16 mouse cellular contexts compared by ENCODE assay signal in genomic region chr1:184817768-184818167, GRCm38 (mm10). TPM values are rescaled to one million over a fixed set of nuclear protein-coding genes. Genes with fewer than 3 reads are reported as not detected.
DNase-seq lines count a peak whose midpoint lies in the region; ATAC-seq and TF ChIP-seq lines count a peak whose summit lies in the region.
"Had no signal": no experiment of that assay in that cellular context is flagged by ENCODE, and none has a peak within 500 bp of the region (broad histone marks: within the 10 kb centered on the region; RNA-seq: fewer than 3 reads in every experiment).

No protein-coding gene starts in this region.

- WGBS in kidney, embryonic 16.5 days: 81% methylated on average over 6 of the region's 6 CpGs

- TF ChIP-seq POLR2A in CH12.LX (IDR thresholded peaks at IDR 0.05; ENCODE audit: low read depth, low read length): no peak

- no peaks in the 10 kb centered on the region for H3K9me3 ChIP-seq in CH12.LX (replicated peaks; ENCODE audit: low read length)
- H3K9me3 ChIP-seq in kidney, embryonic 16.5 days (ENCODE audit: low read length): no peaks in the 10 kb centered on the region
- H3K9me3 ChIP-seq: hindbrain, embryonic 15.5 days; limb, embryonic 13.5 days; midbrain, embryonic 15.5 days had no signal

- no peak overlapping the region for H3K9ac ChIP-seq in CH12.LX (ENCODE audit: insufficient read depth, low read depth)
- H3K9ac ChIP-seq in kidney, embryonic 16.5 days (replicated peaks; ENCODE audit: low read length): no peak overlapping the region
- H3K9ac ChIP-seq: hindbrain, embryonic 15.5 days; limb, embryonic 13.5 days; midbrain, embryonic 15.5 days had no signal

- H3K27ac ChIP-seq in left cerebral cortex, adult 2 months: no peak overlapping the region
- no peak overlapping the region for H3K27ac ChIP-seq in CH12.LX (ENCODE audit: insufficient read depth, low read depth)
- H3K27ac ChIP-seq in kidney, embryonic 16.5 days (ENCODE audit: low read length): no peak overlapping the region
- H3K27ac ChIP-seq: hindbrain, embryonic 15.5 days; limb, embryonic 13.5 days; midbrain, embryonic 15.5 days had no signal

- peaks cover 0 to 7% of the 10 kb centered on the region in 2 experiments; a peak in 1 of 4 replicates for H3K4me1 ChIP-seq in CH12.LX (ENCODE audit: control insufficient read depth in 1 of 2, insufficient read depth in 2 of 2)
- H3K4me1 ChIP-seq in kidney, embryonic 16.5 days (ENCODE audit: insufficient read depth, low read length): no peaks in the 10 kb centered on the region
- H3K4me1 ChIP-seq: hindbrain, embryonic 15.5 days had no signal

- intact Hi-C loops in left cerebral cortex, adult 2 months (cut with DNase I): no loop called here

- POLR2A ChIA-PET in Patski (lab: Charles Lee): no interaction called here

- H3K27me3 ChIP-seq in CH12.LX (replicated peaks): no peaks in the 10 kb centered on the region
- H3K27me3 ChIP-seq in Patski: no peaks in the 10 kb centered on the region
- no peaks in the 10 kb centered on the region for H3K27me3 ChIP-seq in kidney, embryonic 16.5 days (ENCODE audit: insufficient read depth, low read length)
- H3K27me3 ChIP-seq: hindbrain, embryonic 15.5 days; limb, embryonic 13.5 days; midbrain, embryonic 15.5 days had no signal

- DNase-seq in left cerebral cortex, adult 2 months (ENCODE audit: extremely low spot score in 1 of 2, low spot score in 2 of 2): no peak
- DNase-seq in left cerebral cortex, adult 9 months (ENCODE audit: low spot score in 2 of 2): no peak
- DNase-seq in CH12.LX (ENCODE audit: extremely low read depth) (no peak), Patski (ENCODE audit: low read depth, low spot score) (no peak)
- peak; percentile 31 for DNase-seq in naive thymus-derived CD4-positive, alpha-beta T cell, adult 2 months (ENCODE audit: low read depth)
- no peak for DNase-seq in adrenal gland, postnatal 10 days
- DNase-seq: adrenal gland, postnatal 14 days; kidney, postnatal 10 days; layer of hippocampus, postnatal 36 days; lung, postnatal 36 days; thymus, adult 2 months had no signal

- peaks cover 28 to 74% of the 10 kb centered on the region in 2 experiments for H3K36me3 ChIP-seq in CH12.LX (replicated peaks in 1 of 2; ENCODE audit: control insufficient read depth in 1 of 2, insufficient read depth in 1 of 2, low read length in 1 of 2)
- peaks cover 48% of the 10 kb centered on the region for H3K36me3 ChIP-seq in kidney, embryonic 16.5 days (ENCODE audit: insufficient read depth, low read length)

- H3K4me3 ChIP-seq in left cerebral cortex, adult 2 months: no peak overlapping the region
- no peak overlapping the region for H3K4me3 ChIP-seq in CH12.LX (replicated peaks in 1 of 3; ENCODE audit: low read depth in 2 of 3, low read length in 2 of 3, poor library complexity in 1 of 3)
- no peak overlapping the region for H3K4me3 ChIP-seq in kidney, embryonic 16.5 days (ENCODE audit: low read length)
- H3K4me3 ChIP-seq: hindbrain, embryonic 15.5 days; limb, embryonic 13.5 days; midbrain, embryonic 15.5 days had no signal

- peak; percentile 31 for TF ChIP-seq CTCF in left cerebral cortex, adult 2 months (IDR thresholded peaks at IDR 0.05)
- TF ChIP-seq CTCF in CH12.LX (conservative IDR thresholded peaks at IDR 0.05 in 1 of 2, IDR thresholded peaks at IDR 0.05 in 1 of 2; ENCODE audit: low read depth in 2 of 2, low read length in 2 of 2) (peak; percentile 22 to 44; a peak in 3 of 4 replicates), Patski (IDR thresholded peaks at IDR 0.05) (peak; percentile 57)

- TF ChIP-seq RAD21 in CH12.LX (IDR thresholded peaks at IDR 0.05; ENCODE audit: low read depth, low read length): no peak

- dilution Hi-C loops in CH12.LX (cut with MboI; ENCODE audit: extremely low pct_ligation_motif_present, extremely low pct_unique_long_range_greater_than_20kb, low sequenced_read_pairs): no loop called here

- H3K79me2 ChIP-seq in CH12.LX (replicated peaks; ENCODE audit: control insufficient read depth, extremely low read depth, insufficient read depth, poor library complexity, severe bottlenecking): no peaks in the 10 kb centered on the region

- CTCF ChIA-PET in Patski (lab: Charles Lee): interaction anchor here (1.9 kb wide), 1 partner anchor 14 kb away, joined by 5 read pairs; no protein-coding TSS in a partner anchor

- no peak for ATAC-seq in Patski
- no peak for ATAC-seq in kidney, embryonic 16.5 days (ENCODE audit: low FRiP score, low TSS enrichment)
- ATAC-seq: midbrain, embryonic 15.5 days had no signal

- no peak for TF ChIP-seq EP300 in CH12.LX (IDR thresholded peaks at IDR 0.05; ENCODE audit: low read length)

- in situ Hi-C loops in CH12.LX (cut with MboI; ENCODE audit: low pct_ligation_motif_present, low pct_unique_long_range_greater_than_20kb, low sequenced_read_pairs): no loop called here
- in situ Hi-C loops in Patski (cut with MboI; ENCODE audit: low pct_unique_long_range_greater_than_20kb): no loop called here

- H3K4me2 ChIP-seq in CH12.LX (ENCODE audit: insufficient read depth, low read depth, poor library complexity, severe bottlenecking): no peak overlapping the region
- H3K4me2 ChIP-seq in kidney, embryonic 16.5 days (replicated peaks; ENCODE audit: low read depth, low read length): no peak overlapping the region
- H3K4me2 ChIP-seq: hindbrain, embryonic 15.5 days; limb, embryonic 13.5 days; midbrain, embryonic 15.5 days had no signal

TF ChIP-seq in CH12.LX, 34 proteins besides CTCF, POLR2A, EP300 and RAD21:
- TF ChIP-seq MEF2A (IDR thresholded peaks at IDR 0.05; ENCODE audit: borderline replicate concordance, low read depth, low read length) (no peak), SMC3 (IDR thresholded peaks at IDR 0.05; ENCODE audit: low read depth, low read length) (no peak), NELFE (IDR thresholded peaks at IDR 0.05; ENCODE audit: low read depth, low read length) (no peak), ELF1 (IDR thresholded peaks at IDR 0.05; ENCODE audit: low read depth, low read length) (no peak), IRF4 (IDR thresholded peaks at IDR 0.05; ENCODE audit: low read depth, low read length) (no peak), BHLHE40 (IDR thresholded peaks at IDR 0.05; ENCODE audit: low read depth, low read length) (no peak), MXI1 (IDR thresholded peaks at IDR 0.05; ENCODE audit: low read depth, low read length) (no peak), TCF12 (IDR thresholded peaks at IDR 0.05; ENCODE audit: low read depth, low read length) (no peak), CHD1 (IDR thresholded peaks at IDR 0.05; ENCODE audit: low read depth, low read length) (no peak), SIN3A (IDR thresholded peaks at IDR 0.05; ENCODE audit: low read length) (no peak), MAX (IDR thresholded peaks at IDR 0.05; ENCODE audit: low read length) (no peak), MAZ (IDR thresholded peaks at IDR 0.05; ENCODE audit: low read depth, low read length) (no peak), PAX5 (IDR thresholded peaks at IDR 0.05; ENCODE audit: low read length) (no peak), USF1 (IDR thresholded peaks at IDR 0.05; ENCODE audit: low read depth, low read length) (no peak), TBP (conservative IDR thresholded peaks at IDR 0.05; ENCODE audit: low read depth, low read length) (no peak), KAT2A (IDR thresholded peaks at IDR 0.05; ENCODE audit: insufficient replicate concordance, low read length) (no peak)

RNA-seq across cellular contexts. Expression of gene Marc1, which starts 6.7 kb away (rescaled TPM):
- under 1 TPM in 1 of 2 experiments, not detected in 1; 0.26 TPM for total RNA-seq in left cerebral cortex, adult 2 months (2021)
- not detected in 2 replicates for total RNA-seq in CH12.LX (2012; rRNA removed)
- total RNA-seq in CH12.LX (2014; rRNA removed): not detected in 2 replicates
- not detected in 2 replicates for polyA plus RNA-seq in CH12.LX (2012; ENCODE audit: insufficient read length, low read depth)
- not detected for polyA plus RNA-seq in Patski (2021)
- total RNA-seq in adrenal gland, postnatal 10 days (2021): 10 to 100 TPM; 15.0 to 43.0 TPM
- 0.26 and 0.37 TPM in 2 replicates for polyA plus RNA-seq in kidney, embryonic 16.5 days (2015; fragmentation: Nextera tagmentation; extraction: Ambion mirVana)
- polyA plus RNA-seq: heart, embryonic 14.5 days; midbrain, embryonic 15.5 days had no signal

RNA-seq across cellular contexts. Expression of gene Marc2, which starts 28.5 kb away (rescaled TPM):
- total RNA-seq in left cerebral cortex, adult 2 months (2021): 100 to 1,000 TPM; 167 to 177 TPM
- 49.7 and 55.0 TPM in 2 replicates for total RNA-seq in CH12.LX (2012; rRNA removed)
- total RNA-seq in CH12.LX (2014; rRNA removed): 54.8 and 63.5 TPM in 2 replicates
- polyA plus RNA-seq in CH12.LX (2012; ENCODE audit: insufficient read length, low read depth): 129 and 155 TPM in 2 replicates
- polyA plus RNA-seq in Patski (2021): 251 TPM
- 100 to 1,000 TPM; 315 to 378 TPM for total RNA-seq in adrenal gland, postnatal 10 days (2021)
- 196 and 228 TPM in 2 replicates for polyA plus RNA-seq in kidney, embryonic 16.5 days (2015; fragmentation: Nextera tagmentation; extraction: Ambion mirVana)

Comparison
In these comparisons a context has a peak if more than half of its experiments do, and no peak if none do; other contexts are left out.
1. RNA of gene Marc1, which starts 6.7 kb away (total RNA-seq): 15.0 to 43.0 TPM in adrenal gland, postnatal 10 days; 0.26 TPM in left cerebral cortex, adult 2 months and not detected in CH12.LX; every median in the first group is over 10 times any median in the second.
2. Peak in every context shown above with its lines, with median percentiles within 50 percentile points of each other: CTCF ChIP-seq.